Mouse (Mus musculus): Measurements from ENCODE around the gene Scube2. TPM values are rescaled to one million over a fixed set of nuclear protein-coding genes. Genes with fewer than 3 reads are reported as not detected.

Scube2 gene
- polyA plus RNA-seq, 1 experiment from 2014 or later: 14.9 TPM

DNA sequence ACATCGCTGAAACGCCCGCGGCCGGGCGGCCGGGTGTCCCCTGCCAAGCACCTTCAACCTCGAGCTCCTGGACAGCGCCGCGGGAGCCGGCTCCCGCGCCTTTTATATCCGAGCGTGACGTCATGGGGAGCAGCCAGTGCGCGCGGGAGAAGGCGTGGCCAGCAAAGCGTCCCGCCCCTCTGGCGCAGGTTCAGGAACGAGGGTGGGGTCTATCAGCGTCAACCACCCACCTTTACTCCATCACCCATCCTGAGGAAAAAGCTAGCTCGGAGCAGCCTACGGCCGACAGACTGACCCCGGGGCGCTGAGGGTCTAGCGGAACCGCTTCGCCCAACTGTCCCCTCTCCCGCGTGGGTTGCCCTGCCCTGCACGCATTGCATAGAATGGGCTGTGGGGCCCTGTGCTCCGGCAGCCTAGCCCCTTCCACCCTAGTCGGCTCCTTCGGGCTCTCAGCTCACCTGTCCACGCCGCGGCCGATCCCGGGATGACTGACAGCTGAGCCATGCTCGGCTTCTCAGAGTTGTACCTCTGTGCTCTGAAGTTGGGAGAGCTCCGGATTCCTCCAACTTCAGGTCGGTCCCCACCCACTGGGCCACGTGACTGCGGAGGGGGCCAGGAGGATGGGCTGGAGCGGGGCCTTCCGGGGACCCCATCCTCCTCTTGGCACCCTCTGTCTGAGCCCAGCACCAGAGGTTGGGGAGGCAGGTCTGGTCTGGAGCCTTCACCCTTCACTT is 83.8 kb downstream of the Scube2 start, which contains the start of gene Nrip3:
Gene Nrip3 (minus strand): TSS at position 556 of the 734 bp plus-strand sequence.
- Histone ChIP-seq H3K36me3 (ENCODE audit: insufficient read depth, low read length) (no peaks in the 10 kb centered on the region), H3K27me3 (replicated peaks; ENCODE audit: insufficient read depth, low read length) (peaks cover 8% of the 10 kb centered on the region; the same call in 1 of the 2 replicates), H3K4me1 (ENCODE audit: insufficient read depth, low read depth, low read length) (peaks cover 7% of the 10 kb centered on the region; the same call in 1 of the 2 replicates), H3K9ac (replicated peaks; ENCODE audit: low read depth) (no peak within 1 kb of the TSS), H3K4me3 (ENCODE audit: low read depth, low read length) (peak within 1 kb of the TSS; percentile 45), H3K27ac (ENCODE audit: low read length) (no peak within 1 kb of the TSS), H3K9me3 (ENCODE audit: low read length) (no peaks in the 10 kb centered on the region), H3K4me2 (replicated peaks; ENCODE audit: low read depth, low read length) (peak within 1 kb of the TSS; percentile 78)
- 3% methylated on average over 38 of the region's 52 CpGs for WGBS
- DNase-seq (ENCODE audit: low spot score) (peak; percentile 83), ATAC-seq (peak; percentile 88)
- TF ChIP-seq EP300 (IDR thresholded peaks at IDR 0.05): no peak
- no peak for TF ChIP-seq CTCF (IDR thresholded peaks at IDR 0.05)

DNA sequence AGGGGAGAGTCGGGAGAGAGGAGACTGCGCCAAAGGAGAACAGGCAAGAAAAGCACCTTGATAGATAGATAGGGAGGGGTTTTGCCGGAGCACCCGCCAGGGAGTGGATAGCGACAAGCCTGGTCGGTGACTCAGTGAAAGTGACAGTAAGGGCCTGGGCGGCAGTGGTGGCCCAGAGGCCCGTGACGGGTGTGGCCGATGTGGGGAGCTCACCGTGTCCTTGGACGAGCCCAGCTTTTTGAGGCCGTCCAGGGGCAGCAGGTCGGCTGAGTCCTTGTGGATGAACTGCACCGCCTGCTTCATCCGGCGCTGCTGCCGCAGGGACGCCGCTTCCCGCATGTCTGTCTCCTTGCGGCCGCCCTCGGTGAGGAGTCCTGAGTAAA is 84.4 kb downstream of the Scube2 start:
- no peak for DNase-seq (ENCODE audit: low spot score)
- H3K9me3 ChIP-seq (ENCODE audit: low read length): no peaks in the 10 kb centered on the region
- peak; percentile 64 for ATAC-seq
- H3K4me2 ChIP-seq (replicated peaks; ENCODE audit: low read depth, low read length): peak overlapping the region; percentile 78
- peaks cover 7% of the 10 kb centered on the region; the same call in 1 of the 2 replicates for H3K4me1 ChIP-seq (ENCODE audit: insufficient read depth, low read depth, low read length)
- WGBS: 1% methylated on average over 18 of the region's 24 CpGs
- H3K27me3 ChIP-seq (replicated peaks; ENCODE audit: insufficient read depth, low read length): peaks cover 8% of the 10 kb centered on the region; the same call in 1 of the 2 replicates
- H3K36me3 ChIP-seq (ENCODE audit: insufficient read depth, low read length): no peaks in the 10 kb centered on the region
- no peak overlapping the region for H3K27ac ChIP-seq (ENCODE audit: low read length)
- no peak for TF ChIP-seq CTCF (IDR thresholded peaks at IDR 0.05)
- TF ChIP-seq EP300 (IDR thresholded peaks at IDR 0.05): no peak
- H3K4me3 ChIP-seq (ENCODE audit: low read depth, low read length): peak overlapping the region; percentile 45
- H3K9ac ChIP-seq (replicated peaks; ENCODE audit: low read depth): no peak overlapping the region

DNA sequence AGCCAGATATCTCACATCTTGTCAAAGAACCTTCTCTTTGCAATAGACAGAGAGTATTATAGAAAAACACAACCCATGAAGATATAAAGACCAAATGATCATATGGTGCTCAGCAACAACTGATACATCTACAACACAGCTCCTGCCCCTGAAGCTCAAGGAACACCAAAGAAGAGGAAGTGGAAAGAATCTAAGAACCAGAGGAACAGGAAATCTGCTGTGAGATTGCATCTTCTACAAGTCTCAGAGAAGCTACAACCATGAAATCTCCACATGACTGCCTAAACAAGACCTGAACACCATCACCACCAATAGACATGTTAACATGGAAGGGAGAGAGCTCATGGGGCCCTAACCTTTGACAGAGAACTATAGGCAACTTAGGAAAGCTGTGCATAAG is 93.2 kb downstream of the Scube2 start:
- no peak for ATAC-seq
- H3K27me3 ChIP-seq (replicated peaks; ENCODE audit: insufficient read depth, low read length): no peaks in the 10 kb centered on the region
- H3K4me3 ChIP-seq (ENCODE audit: low read depth, low read length): no peak overlapping the region
- DNase-seq (ENCODE audit: low spot score): no peak
- H3K9ac ChIP-seq (replicated peaks; ENCODE audit: low read depth): no peak overlapping the region
- no peaks in the 10 kb centered on the region for H3K36me3 ChIP-seq (ENCODE audit: insufficient read depth, low read length)
- H3K4me1 ChIP-seq (ENCODE audit: insufficient read depth, low read depth, low read length): no peaks in the 10 kb centered on the region
- H3K4me2 ChIP-seq (replicated peaks; ENCODE audit: low read depth, low read length): no peak overlapping the region
- no peak overlapping the region for H3K27ac ChIP-seq (ENCODE audit: low read length)
- no peak for TF ChIP-seq CTCF (IDR thresholded peaks at IDR 0.05)
- TF ChIP-seq EP300 (IDR thresholded peaks at IDR 0.05): no peak
- H3K9me3 ChIP-seq (ENCODE audit: low read length): no peaks in the 10 kb centered on the region

DNA sequence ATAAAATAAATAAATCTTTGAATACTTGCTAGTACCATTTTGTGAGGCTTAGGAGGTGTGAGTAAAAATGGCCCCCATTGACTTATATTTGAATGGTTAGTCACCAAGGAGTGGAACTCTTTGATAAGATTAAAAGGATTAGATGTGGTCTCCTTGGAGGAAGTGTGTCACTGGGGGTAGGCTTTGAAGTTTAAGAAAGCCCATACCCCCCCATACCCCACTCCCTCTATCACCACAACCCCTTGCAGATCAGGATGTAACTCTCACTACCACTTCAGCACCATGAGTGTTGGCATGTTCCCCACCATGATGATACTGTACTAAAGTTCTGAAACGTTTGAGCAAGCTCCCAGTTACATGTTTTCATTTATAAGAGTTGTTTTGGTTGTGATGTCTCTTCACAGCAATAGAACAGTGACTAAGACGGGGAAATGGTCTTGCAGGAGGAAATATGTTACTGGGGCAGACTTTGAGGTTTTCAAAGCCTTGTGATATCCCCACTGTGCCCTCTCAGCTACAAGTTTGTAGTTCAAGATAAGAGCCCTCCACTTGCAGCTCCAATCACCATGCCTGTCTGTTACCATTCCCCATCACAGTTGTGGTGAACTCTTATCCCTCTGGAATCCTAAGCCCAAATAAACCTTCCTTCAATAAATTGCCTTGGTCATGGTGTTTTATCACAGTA is 96.6 kb downstream of the Scube2 start:
- no peaks in the 10 kb centered on the region for H3K36me3 ChIP-seq (ENCODE audit: insufficient read depth, low read length)
- no peak for TF ChIP-seq CTCF (IDR thresholded peaks at IDR 0.05)
- 32% methylated on average over 2 of the region's 2 CpGs for WGBS
- no peaks in the 10 kb centered on the region for H3K4me1 ChIP-seq (ENCODE audit: insufficient read depth, low read depth, low read length)
- no peak overlapping the region for H3K9ac ChIP-seq (replicated peaks; ENCODE audit: low read depth)
- no peak overlapping the region for H3K4me2 ChIP-seq (replicated peaks; ENCODE audit: low read depth, low read length)
- H3K27ac ChIP-seq (ENCODE audit: low read length): no peak overlapping the region
- no peak overlapping the region for H3K4me3 ChIP-seq (ENCODE audit: low read depth, low read length)
- H3K9me3 ChIP-seq (ENCODE audit: low read length): no peaks in the 10 kb centered on the region
- H3K27me3 ChIP-seq (replicated peaks; ENCODE audit: insufficient read depth, low read length): no peaks in the 10 kb centered on the region
- ATAC-seq: no peak
- DNase-seq (ENCODE audit: low spot score): no peak

DNA sequence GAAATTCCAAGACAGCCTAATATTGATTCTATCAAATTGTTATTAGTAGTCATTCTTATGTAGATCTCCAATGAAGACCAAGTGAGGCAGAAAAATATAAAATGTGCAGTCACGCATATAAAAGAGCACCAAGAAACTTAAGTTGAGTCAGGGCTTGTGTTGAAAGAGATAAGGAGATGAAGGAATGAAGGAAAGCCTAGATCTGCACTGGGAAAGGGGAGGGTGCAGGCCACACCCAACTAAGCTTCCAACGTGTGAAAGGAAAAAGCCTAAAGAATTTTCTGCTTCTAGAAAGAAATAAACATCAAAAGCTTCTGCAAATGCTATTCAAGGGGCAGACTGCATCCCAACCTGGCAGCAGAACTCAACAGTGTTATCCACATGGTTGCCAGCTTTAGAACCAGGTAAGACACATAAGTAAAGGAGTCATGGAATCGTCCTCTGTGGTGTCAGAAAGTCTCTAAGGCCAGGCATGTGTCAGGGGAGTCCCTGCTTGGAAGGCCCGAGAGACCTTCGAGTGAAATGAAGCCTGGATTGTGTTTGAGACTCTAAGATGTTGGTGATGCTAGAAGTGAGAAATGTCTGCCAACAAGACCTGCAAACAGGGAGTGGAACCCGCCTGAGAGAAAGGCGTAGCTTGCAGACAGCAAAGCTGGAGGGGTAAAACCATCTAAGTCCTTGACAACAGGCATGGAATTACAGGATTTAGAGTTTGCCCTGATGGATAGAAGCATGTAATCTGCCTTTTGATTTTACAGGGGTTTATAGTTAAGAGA is 97.7 kb downstream of the Scube2 start:
- 75% methylated on average over 7 of the region's 7 CpGs for WGBS
- Histone ChIP-seq H3K9me3 (ENCODE audit: low read length) (no peaks in the 10 kb centered on the region), H3K4me3 (ENCODE audit: low read depth, low read length) (no peak overlapping the region), H3K9ac (replicated peaks; ENCODE audit: low read depth) (no peak overlapping the region), H3K27me3 (replicated peaks; ENCODE audit: insufficient read depth, low read length) (no peaks in the 10 kb centered on the region), H3K36me3 (ENCODE audit: insufficient read depth, low read length) (no peaks in the 10 kb centered on the region), H3K4me1 (ENCODE audit: insufficient read depth, low read depth, low read length) (no peaks in the 10 kb centered on the region), H3K27ac (ENCODE audit: low read length) (no peak overlapping the region), H3K4me2 (replicated peaks; ENCODE audit: low read depth, low read length) (no peak overlapping the region)
- ATAC-seq: no peak
- no peak for TF ChIP-seq CTCF (IDR thresholded peaks at IDR 0.05)
- no peak for TF ChIP-seq EP300 (IDR thresholded peaks at IDR 0.05)
- no peak for DNase-seq (ENCODE audit: low spot score)

DNA sequence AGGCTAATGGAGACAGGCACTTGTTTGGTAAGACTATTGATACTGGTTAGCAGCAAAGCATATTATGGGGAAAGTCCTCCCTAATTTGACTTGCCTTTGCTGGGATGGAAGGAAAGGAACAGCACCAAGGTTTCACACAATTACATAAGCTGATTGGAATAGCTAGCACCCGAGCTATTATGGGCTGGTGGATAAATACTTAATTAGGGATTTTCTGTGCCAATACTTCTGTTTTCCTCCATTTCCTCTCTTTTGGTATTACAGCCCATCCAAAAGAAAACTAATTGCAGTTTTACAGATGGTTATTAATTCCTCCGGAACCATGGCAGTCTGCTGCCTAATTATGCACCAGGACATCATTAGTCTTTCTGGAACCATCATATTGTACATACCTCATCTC is 101.5 kb downstream of the Scube2 start:
- Histone ChIP-seq H3K27me3 (replicated peaks; ENCODE audit: insufficient read depth, low read length) (no peaks in the 10 kb centered on the region), H3K9me3 (ENCODE audit: low read length) (no peaks in the 10 kb centered on the region), H3K4me3 (ENCODE audit: low read depth, low read length) (no peak overlapping the region), H3K9ac (replicated peaks; ENCODE audit: low read depth) (no peak overlapping the region), H3K27ac (ENCODE audit: low read length) (no peak overlapping the region), H3K36me3 (ENCODE audit: insufficient read depth, low read length) (no peaks in the 10 kb centered on the region), H3K4me2 (replicated peaks; ENCODE audit: low read depth, low read length) (no peak overlapping the region), H3K4me1 (ENCODE audit: insufficient read depth, low read depth, low read length) (no peaks in the 10 kb centered on the region)
- WGBS: 66% methylated on average over 2 of the region's 2 CpGs
- no peak for TF ChIP-seq CTCF (IDR thresholded peaks at IDR 0.05)
- TF ChIP-seq EP300 (IDR thresholded peaks at IDR 0.05): no peak
- ATAC-seq (no peak), DNase-seq (ENCODE audit: low spot score) (no peak)

Data from lung, postnatal 0 days (tissue).